Mouse (Mus musculus): ENCODE measurements around the gene Cux1. TPM values are rescaled to one million over a fixed set of nuclear protein-coding genes. Genes with fewer than 3 reads are reported as not detected.
"Not testable (repeated sequence)": the region's sequence is repeated elsewhere in the genome, so short reads cannot be mapped to it uniquely, and the experiment has no call there.

The Cux1 gene
- polyA plus RNA-seq, 1 experiment from 2014 or later, result 146 TPM

DNA sequence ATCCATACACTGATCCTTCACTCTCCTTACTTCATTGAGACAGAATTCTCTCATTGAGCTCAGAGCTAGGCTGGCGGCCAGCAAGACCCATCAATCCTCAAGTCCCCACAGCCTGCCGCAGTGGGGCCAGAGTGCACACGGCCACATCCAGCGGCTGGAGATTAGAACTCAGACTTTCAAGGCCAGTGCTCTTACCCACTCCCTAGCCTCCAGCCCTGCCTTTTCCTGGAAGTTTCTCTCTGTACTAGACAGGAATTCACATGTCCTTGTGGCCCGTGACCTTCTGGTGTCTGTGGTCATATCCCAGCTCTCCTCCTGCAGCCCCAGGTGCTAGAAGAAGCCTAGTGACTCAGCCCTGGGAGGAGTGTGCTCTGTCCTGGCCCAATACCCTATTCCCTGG, 330.7 kb downstream of the Cux1 start:
- Histone ChIP-seq H3K4me2 (replicated peaks) (no peak overlapping the region), H3K27me3 (no peaks in the 10 kb centered on the region), H3K36me3 (peaks cover 5% of the 10 kb centered on the region), H3K9ac (replicated peaks) (no peak overlapping the region), H3K4me3 (no peak overlapping the region), H3K27ac (replicated peaks) (no peak overlapping the region), H3K4me1 (peaks cover 25% of the 10 kb centered on the region), H3K9me3 (no peaks in the 10 kb centered on the region)
- no peak for ATAC-seq (replicated peaks)
- WGBS, result 90% methylated on average over 5 of the region's 5 CpGs

DNA sequence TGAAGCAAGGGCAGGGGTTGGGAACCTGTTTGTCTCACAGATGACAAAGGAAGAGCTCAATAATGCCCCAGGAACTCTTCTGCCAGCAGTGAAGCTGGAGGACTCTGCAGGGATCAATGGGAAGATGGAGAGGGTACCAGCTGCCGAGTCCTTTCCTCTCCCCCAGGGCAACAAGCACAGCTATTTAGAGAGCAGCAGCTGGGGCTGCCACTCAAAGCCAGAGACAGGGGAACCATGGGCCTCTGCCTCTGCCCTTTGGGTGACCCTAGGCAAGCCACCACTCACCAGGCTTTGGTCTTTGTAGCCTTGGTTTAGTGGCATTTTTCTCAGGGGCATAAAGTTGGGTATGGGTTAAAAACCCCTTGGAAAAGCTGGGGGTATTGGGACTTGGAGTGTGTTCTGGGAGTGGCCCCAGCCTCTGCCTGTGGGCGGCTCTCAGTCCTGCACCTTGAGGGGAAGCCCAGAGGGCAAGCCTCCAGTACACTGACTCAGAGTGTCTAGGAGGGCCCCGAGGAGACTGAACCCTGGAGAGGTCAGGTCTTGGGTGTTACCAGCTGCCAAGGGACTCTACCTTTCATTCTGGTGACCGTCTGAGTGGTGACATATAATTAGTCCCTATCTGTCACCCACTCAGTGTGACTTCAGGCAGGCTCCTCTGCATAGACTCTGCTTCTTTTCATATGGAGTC, 336.8 kb downstream of the Cux1 start:
- Histone ChIP-seq H3K9ac (replicated peaks) (no peak overlapping the region), H3K36me3 (peaks cover 38% of the 10 kb centered on the region), H3K27me3 (no peaks in the 10 kb centered on the region), H3K9me3 (no peaks in the 10 kb centered on the region), H3K4me3 (no peak overlapping the region), H3K4me2 (replicated peaks) (no peak overlapping the region), H3K27ac (replicated peaks) (no peak overlapping the region), H3K4me1 (0 out of 2 replicates have a peak, but pooled peaks cover 5% of the 10 kb centered on the region)
- 82% methylated on average over 4 of the region's 4 CpGs for WGBS
- no peak for ATAC-seq (replicated peaks)

DNA sequence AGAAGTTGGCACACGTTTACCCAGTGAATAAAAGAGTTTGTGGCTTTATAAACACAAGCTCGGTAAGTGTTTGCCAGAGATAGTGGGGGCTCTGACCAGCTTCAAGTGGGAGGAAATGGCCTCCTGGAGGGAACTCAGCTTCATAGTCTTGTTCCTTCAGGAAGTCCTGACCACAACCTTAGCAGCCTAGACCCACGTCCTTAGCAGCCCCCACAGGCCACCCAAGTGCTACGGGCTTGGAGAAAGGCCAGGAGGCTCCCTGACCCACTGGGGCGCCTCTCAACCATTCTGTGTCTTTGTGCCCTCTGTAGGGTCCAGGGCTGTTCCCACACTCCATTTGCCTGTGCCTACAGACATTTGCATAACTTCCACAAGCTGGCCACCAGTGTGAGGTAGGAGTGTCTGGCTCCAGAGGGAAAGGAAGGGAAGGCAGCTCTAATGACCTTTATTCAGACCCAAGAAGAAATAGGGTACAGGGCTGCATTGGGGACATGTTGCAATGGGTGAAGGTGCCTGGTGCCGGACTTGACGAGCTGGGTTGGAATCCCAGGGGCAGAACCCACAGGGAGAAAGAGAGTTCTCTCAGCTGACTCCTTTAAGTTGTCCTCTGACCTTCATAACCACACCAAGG, 340.9 kb downstream of the Cux1 start:
- WGBS, result 86% methylated on average over 7 of the region's 7 CpGs
- H3K4me1 ChIP-seq, result no peaks in the 10 kb centered on the region

DNA sequence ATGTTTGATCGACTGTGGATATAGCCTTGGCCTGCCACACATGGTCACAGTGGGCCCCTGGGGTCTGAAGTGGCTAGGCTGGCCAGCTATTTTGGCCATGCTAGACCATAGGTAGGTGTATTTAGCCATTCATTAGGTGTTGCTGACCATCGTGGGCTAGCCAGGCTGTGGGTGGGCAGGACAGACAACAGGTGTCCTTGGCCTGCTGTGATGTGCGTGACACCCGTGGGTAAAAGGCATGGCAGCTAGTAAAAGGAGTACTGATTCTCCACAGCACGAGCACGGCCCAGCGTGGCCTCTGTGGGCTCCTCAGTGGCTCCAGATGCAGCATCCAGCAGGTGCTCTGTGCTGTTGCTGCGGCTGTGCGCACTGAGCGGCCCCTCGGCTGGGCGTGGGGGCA, 348.7 kb downstream of the Cux1 start:
- Histone ChIP-seq H3K4me2 (replicated peaks) (no peak overlapping the region), H3K4me3 (no peak overlapping the region), H3K9me3 (no peaks in the 10 kb centered on the region), H3K36me3 (peaks cover 24% of the 10 kb centered on the region), H3K27ac (replicated peaks) (no peak overlapping the region), H3K4me1 (no peaks in the 10 kb centered on the region), H3K9ac (replicated peaks) (no peak overlapping the region), H3K27me3 (no peaks in the 10 kb centered on the region)
- no peak for ATAC-seq (replicated peaks)
- 82% methylated on average over 12 of the region's 12 CpGs for WGBS

More for the DNA sequence above, 340.9 kb downstream of the Cux1 start:
- no peaks in the 10 kb centered on the region for H3K27me3 ChIP-seq
- no peak overlapping the region for H3K4me3 ChIP-seq
- H3K9me3 ChIP-seq, result no peaks in the 10 kb centered on the region
- no peak for ATAC-seq (replicated peaks)
- no peak overlapping the region for H3K4me2 ChIP-seq (replicated peaks)
- peaks cover 59% of the 10 kb centered on the region for H3K36me3 ChIP-seq
- H3K9ac ChIP-seq (replicated peaks), result no peak overlapping the region
- no peak overlapping the region for H3K27ac ChIP-seq (replicated peaks)

DNA sequence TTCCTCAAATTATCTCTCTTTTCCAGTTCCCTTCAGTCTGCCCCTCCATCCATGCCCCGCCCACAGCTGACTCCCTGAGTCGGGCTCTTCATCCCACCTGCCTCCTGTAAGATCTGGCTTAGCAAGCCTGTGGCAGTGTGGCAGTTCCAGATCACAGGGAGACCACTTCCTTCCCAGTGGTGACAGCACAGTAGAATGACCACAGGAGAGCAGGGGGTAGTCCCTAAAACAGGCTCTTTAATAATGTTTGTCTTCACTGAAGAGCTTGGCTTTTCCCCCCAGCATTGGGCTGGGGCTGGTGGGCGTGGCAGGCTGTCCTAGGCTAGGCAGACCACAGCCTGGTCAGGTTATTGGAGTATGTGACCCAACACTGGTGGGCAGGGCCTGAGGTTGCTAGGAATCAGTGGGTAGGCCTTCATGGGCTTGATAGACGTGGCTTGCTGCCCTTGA, 349.3 kb downstream of the Cux1 start:
- Histone ChIP-seq H3K27me3 (no peaks in the 10 kb centered on the region), H3K27ac (replicated peaks) (no peak overlapping the region), H3K4me1 (no peaks in the 10 kb centered on the region), H3K9me3 (no peaks in the 10 kb centered on the region), H3K36me3 (peaks cover 18% of the 10 kb centered on the region), H3K4me2 (replicated peaks) (no peak overlapping the region), H3K4me3 (no peak overlapping the region), H3K9ac (replicated peaks) (no peak overlapping the region)
- no peak for ATAC-seq (replicated peaks)
- 80% methylated on average over 4 of the region's 4 CpGs for WGBS

DNA sequence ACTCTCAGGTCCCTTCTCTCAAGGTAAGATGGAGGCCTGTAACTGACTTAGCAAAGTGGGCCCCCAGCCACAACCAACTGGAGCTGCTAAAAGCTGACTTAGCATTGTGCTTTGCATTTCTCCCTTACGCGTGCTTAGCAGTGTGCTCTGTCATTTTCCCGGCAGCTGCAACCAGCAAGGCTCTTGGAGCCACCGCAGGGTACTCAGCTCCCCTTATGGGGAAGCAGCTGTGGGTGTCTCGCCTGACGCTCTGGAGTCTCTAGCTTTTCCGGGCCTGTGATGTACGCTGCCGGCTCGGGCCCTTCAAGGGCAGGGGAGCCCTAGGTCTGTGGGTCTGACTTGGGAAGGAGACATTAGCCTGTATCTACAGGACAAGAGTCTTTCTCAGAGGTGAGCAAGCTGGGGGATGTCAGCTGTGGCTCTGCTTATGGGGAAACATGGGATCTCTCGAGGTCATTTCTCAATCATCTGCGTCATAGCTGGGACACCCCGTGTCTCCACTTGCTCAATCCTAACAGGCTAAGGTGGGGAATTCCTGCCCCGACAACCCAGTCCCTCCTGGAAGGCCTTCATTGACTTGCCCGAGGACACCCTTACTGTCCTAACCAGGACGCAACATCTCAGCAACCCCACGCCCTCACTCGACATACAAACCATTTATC, 350.2 kb downstream of the Cux1 start:
- Histone ChIP-seq H3K9me3 (no peaks in the 10 kb centered on the region), H3K27ac (replicated peaks) (no peak overlapping the region), H3K27me3 (no peaks in the 10 kb centered on the region), H3K4me2 (replicated peaks) (no peak overlapping the region), H3K4me3 (no peak overlapping the region), H3K9ac (replicated peaks) (no peak overlapping the region), H3K36me3 (peaks cover 15% of the 10 kb centered on the region), H3K4me1 (no peaks in the 10 kb centered on the region)
- 88% methylated on average over 18 of the region's 18 CpGs for WGBS
- no peak for ATAC-seq (replicated peaks)

DNA sequence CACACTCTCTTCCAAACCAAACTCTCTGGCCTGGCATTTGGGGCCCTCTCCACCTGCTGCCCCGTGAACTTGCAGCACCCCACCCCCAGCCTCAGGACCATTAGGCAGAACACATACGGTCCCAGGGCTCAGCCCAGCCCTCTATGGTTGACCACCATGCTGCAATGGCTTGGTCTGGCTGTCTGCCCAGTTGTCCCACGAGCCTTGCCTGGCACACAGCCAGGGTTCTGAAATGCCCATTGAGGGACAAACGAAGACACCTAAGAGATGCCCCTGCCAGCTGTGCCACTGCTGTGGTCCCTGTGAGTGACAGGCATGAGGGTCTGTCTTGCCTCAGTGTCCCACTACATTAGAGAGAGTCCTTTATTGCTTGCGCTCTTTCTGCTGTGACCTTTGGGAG, 351.3 kb downstream of the Cux1 start:
- Histone ChIP-seq H3K4me2 (replicated peaks) (no peak overlapping the region), H3K9ac (replicated peaks) (no peak overlapping the region), H3K4me1 (no peaks in the 10 kb centered on the region), H3K36me3 (peaks cover 11% of the 10 kb centered on the region), H3K27me3 (no peaks in the 10 kb centered on the region), H3K4me3 (no peak overlapping the region), H3K27ac (replicated peaks) (no peak overlapping the region), H3K9me3 (no peaks in the 10 kb centered on the region)
- no peak for ATAC-seq (replicated peaks)
- WGBS, result 46% methylated on average over 5 of the region's 5 CpGs

DNA sequence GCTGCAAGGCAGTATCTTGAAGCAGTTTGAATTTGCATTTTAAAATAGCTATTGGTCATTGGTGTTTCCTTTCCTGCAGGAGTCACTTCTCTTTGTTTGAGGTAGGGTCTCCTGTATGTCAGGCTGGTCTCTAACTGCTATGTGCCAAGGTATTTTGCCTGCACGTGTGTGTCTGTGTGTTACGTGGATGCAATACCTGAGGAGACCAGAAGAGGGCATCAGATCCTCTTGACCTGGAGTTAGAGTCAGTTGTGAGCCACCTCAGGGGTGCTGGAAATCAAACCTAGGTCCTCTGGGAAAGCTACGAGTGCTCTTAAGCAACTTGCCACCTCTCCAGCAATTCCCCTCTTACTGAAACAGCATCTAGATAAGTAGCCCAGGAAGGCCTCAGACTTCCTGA, 352.1 kb downstream of the Cux1 start:
- 85% methylated on average over 3 of the region's 3 CpGs for WGBS
- no peak overlapping the region for H3K4me3 ChIP-seq
- H3K36me3 ChIP-seq, result peaks cover 11% of the 10 kb centered on the region
- H3K27ac ChIP-seq (replicated peaks), result no peak overlapping the region
- no peak for ATAC-seq (replicated peaks)
- H3K27me3 ChIP-seq, result no peaks in the 10 kb centered on the region
- H3K9ac ChIP-seq (replicated peaks), result no peak overlapping the region
- no peak overlapping the region for H3K4me2 ChIP-seq (replicated peaks)
- H3K9me3 ChIP-seq, result no peaks in the 10 kb centered on the region
- H3K4me1 ChIP-seq, result no peaks in the 10 kb centered on the region

DNA sequence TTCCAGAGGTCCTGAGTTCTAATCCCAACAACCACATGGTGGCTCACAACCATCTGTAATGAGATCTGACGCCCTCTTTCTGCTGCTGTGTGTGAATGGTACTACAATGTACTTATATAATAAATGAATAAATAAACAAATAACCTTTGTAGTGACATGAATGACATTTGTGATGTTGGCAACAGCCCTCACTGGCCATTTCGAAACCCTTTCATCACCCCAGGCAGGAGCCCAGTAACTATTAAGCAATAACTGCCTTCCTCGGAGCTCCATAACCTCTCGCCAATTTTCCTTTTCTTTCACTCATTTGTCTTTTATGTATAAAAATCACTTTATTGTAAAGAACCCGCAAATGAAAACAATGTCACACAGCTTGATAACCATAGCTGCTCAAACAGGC, 353.6 kb downstream of the Cux1 start:
- no peaks in the 10 kb centered on the region for H3K9me3 ChIP-seq
- no peak for ATAC-seq (replicated peaks)
- no peak overlapping the region for H3K9ac ChIP-seq (replicated peaks)
- WGBS, result 76% methylated on average over 5 of the region's 5 CpGs
- H3K4me2 ChIP-seq (replicated peaks), result no peak overlapping the region
- no peaks in the 10 kb centered on the region for H3K27me3 ChIP-seq
- H3K4me3 ChIP-seq, result no peak overlapping the region
- no peak overlapping the region for H3K27ac ChIP-seq (replicated peaks)
- peaks cover 9% of the 10 kb centered on the region for H3K36me3 ChIP-seq
- no peaks in the 10 kb centered on the region for H3K4me1 ChIP-seq

DNA sequence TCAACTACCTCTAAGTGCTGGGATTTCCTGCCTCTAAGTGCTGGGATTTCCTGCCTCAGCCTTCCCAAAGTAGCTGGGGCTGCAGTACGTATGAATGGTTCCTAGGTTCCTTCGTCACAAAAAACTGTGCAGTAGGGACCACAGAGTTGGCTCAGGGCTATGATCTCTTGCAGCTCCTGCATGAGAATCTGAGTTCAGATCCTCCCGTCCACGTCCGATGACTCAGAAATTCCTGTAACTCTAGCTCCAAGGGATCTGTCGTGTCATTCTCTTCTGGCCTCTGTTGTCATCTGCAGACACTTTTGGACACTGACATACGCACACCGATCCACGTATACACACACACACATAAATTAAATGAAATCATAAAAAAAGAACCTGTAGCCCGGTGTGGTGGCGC, 354.6 kb downstream of the Cux1 start:
- H3K4me3 ChIP-seq, result no peak overlapping the region
- H3K36me3 ChIP-seq, result no peaks in the 10 kb centered on the region
- H3K9me3 ChIP-seq, result no peaks in the 10 kb centered on the region
- H3K4me2 ChIP-seq (replicated peaks), result no peak overlapping the region
- no peaks in the 10 kb centered on the region for H3K4me1 ChIP-seq
- H3K9ac ChIP-seq (replicated peaks), result no peak overlapping the region
- no peak overlapping the region for H3K27ac ChIP-seq (replicated peaks)
- ATAC-seq (replicated peaks), result no peak
- WGBS, result 95% methylated on average over 11 of the region's 11 CpGs
- no peaks in the 10 kb centered on the region for H3K27me3 ChIP-seq

DNA sequence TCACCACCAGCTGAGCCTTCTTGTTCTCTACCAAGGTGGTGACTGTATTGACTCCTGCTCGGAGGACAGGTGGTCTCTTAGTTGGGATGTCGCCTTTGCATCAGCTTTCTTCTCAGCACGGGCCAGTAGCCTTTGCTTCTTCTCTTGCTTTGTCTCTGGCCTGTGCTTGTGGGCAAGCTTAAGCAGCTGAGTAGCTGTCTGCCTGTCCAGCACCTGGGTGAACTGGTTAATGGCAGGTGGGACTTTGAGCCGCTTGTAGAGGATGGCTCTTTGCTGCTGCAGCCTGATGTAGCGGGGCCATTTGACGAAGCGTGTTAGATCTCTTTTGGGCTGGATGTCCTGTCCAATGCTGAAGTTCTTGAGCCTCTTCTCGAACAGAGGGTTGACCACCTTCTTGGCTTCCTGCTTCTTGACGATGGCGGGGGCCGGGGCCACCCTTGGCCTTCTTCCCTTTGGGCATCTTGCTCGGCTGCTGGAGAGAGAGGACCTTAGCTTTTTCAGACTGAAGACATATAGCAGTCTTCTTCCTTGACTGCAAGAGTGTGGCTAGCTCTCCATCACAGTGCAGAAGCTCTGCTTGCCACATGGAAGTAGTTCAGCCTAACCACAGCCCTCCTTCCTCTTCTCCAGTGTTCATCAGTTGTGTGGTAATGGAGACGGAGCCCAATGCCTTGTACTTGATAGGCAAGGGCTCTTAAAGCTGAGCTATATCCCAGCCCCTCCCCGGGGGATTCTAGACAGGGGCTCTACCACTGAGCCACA, 355.8 kb downstream of the Cux1 start:
- ATAC-seq (replicated peaks); H3K9me3 ChIP-seq; H3K27ac ChIP-seq (replicated peaks); H3K36me3 ChIP-seq; H3K9ac ChIP-seq (replicated peaks); H3K4me1 ChIP-seq; H3K27me3 ChIP-seq; H3K4me2 ChIP-seq (replicated peaks); H3K4me3 ChIP-seq: not testable (repeated sequence)
- 92% methylated on average over 14 of the region's 14 CpGs for WGBS

DNA sequence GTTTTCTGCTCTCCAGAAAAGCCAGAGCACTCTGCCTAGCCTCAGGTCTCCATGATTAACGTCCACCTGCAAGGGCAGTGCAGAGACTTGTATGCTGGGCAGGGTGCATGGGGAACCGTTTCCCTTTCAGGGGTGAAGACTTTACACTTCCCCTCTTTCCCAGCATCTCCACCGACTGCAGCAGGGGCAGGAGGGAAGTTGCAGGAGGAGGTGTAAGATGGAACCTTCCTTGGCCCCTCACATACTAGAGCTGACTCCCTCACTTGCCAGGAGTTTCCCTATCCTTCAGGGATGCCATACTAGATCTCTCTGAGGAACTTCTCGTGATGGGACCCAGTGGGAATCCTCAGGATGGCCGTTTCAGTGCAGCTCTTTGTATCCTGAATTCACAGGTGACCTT, 356.7 kb downstream of the Cux1 start:
- no peak overlapping the region for H3K27ac ChIP-seq (replicated peaks)
- H3K4me2 ChIP-seq (replicated peaks), result no peak overlapping the region
- H3K4me3 ChIP-seq, result no peak overlapping the region
- H3K4me1 ChIP-seq, result no peaks in the 10 kb centered on the region
- H3K9me3 ChIP-seq, result no peaks in the 10 kb centered on the region
- ATAC-seq (replicated peaks), result no peak
- no peaks in the 10 kb centered on the region for H3K27me3 ChIP-seq
- H3K36me3 ChIP-seq, result no peaks in the 10 kb centered on the region
- WGBS, result 75% methylated on average over 5 of the region's 5 CpGs
- no peak overlapping the region for H3K9ac ChIP-seq (replicated peaks)
